Mouse (Mus musculus) left cerebral cortex, postnatal 25 days (tissue): Measurements from ENCODE around the gene Kcnh2. TPM values are rescaled to one million over a fixed set of nuclear protein-coding genes. Genes with fewer than 3 reads are reported as not detected.

Source experiments
- DNase-seq, 2 experiments: peaks; one replicate each; pipeline ENCODE4 v3.0.0; 2022; ENCODE audit warnings: low spot score in 2 of 2, mixed read lengths in 1 of 2
- intact Hi-C: fragments of 180-260 bp; cut with DNase I; formaldehyde crosslinking; loops from one replicate; pipeline ENCODE4 v1.15.1; 2025
- total RNA-seq, 2 experiments: library from RNA; stranded (reverse); gene quantifications; 2 replicates each; pipeline ENCODE4 v1.2.3; 2021

Gene Kcnh2
- total RNA-seq, 2 experiments from 2014 or later, result 22.5 to 30.1 TPM

DNA sequence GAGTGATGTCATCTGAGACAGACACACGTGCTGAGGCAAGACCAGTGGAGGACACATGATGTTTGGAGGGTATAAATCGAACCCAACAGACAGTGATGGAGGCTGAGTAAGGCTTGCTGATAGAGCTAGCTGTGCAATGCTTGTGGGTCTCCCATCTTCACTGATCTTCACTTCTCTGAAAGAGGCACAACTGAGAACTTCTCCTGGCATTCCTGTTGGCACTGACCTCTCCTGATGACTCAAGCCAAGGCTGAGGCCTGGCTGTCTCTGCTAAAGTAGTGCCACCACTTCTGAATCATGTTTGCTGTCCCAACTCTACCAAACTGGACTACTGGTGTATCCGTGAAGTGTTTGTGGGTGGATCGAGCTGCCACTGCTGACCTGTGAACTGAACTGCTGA lies 71.9 kb downstream of the Kcnh2 start:
- DNase-seq, result no peak
- intact Hi-C loops, result no loop called here

DNA sequence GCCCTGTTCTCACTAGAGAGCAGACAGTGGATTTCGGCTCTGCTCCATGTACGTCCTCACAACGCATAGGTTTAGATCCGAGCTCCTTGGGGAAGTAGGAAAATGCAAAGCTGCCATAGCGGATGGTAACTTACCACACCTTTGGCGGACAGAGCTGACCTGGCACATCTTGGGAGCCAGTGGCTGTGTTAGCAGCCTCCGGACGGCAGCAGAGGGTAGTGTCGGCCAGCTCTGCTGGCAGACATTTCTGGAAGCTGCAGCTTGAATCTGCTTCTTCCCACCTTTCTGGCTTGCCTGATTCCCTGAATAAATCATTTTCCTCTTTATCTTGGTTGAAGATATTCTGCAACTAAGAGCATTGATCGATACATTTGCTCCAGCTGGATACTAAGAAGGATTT lies 73.2 kb downstream of the Kcnh2 start:
- intact Hi-C loops, result no loop called here

DNA sequence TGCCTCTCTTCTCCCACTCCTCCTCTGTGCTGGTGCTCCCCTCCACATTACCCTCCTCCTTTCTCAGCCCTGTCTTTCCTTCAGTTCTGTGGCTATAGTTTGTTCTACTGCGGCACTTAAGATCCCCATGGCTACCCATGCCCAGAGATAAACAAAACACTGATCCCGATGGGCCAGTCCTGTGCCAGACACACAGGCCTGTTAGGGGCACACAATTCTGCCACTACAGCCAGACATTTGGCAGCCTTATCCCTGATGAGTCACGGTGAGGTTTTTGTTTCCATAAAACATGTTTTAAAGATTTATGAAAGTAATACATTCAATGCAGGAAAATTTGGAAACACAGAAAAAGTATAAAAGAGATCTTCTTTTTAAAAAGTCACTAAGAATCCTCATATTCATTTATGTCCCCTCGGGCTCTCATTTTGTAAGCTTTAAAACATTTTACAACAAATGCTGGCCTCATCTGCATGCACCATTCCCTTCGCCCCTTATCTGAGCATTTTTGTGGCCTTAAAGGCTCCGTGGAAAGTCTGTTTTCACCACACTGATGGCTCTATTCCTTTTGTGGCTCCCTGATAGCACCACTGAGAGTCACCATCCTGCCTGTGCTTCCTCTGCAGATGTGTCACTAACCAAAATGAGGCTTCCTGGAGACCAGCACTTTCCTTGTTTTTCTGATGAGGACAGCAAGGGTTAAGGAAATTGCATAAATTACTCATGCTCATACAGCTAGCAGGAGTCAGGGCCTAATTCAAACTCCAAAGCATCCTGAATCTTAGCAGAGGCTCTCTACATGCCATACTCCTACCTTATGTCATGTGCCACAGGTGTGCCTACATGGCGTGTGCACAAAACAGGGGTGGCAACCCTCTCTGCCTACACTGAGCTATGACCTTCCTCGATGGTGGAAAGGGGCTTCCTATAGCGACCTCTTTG lies 77.5 kb downstream of the Kcnh2 start:
- intact Hi-C loops, result no loop called here
- no peak for DNase-seq

More for the DNA sequence above, 73.2 kb downstream of the Kcnh2 start:
- DNase-seq, result no peak

DNA sequence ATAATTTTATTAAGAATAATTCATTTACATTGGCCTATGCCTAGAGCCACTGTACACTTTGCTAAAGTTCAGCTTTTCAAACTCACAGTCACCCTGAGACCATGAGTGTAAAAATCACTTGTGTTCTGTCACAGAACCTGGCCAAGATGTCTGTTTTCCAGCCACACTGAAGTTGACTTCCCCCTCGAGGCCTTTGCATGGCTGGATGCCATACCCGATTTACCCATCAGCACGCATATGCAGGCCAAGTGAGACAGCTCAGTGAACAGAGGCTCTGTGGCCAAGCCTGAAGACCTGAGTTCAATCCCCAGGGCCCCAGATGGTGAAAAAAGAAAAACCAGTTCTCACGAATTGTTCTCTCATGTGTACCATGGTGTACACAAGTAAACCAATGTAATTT lies 80.5 kb downstream of the Kcnh2 start:
- intact Hi-C loops, result no loop called here
- DNase-seq, result no peak

Other genes starting within 250 kb of the Kcnh2 start
- 10 to 100 TPM; 11.1 to 13.1 TPM for gene Nupl2, start 186.6 kb downstream of the Kcnh2 start, total RNA-seq
- 1 to 10 TPM; 8.0 to 9.5 TPM for gene Nos3, start 13.2 kb upstream of the Kcnh2 start, total RNA-seq
- gene Atg9b, start 40.5 kb upstream of the Kcnh2 start, total RNA-seq, result 1 to 10 TPM; 2.3 to 3.0 TPM
- gene Abcb8, start 42.1 kb upstream of the Kcnh2 start, total RNA-seq, result 10 to 100 TPM; 41.3 to 54.2 TPM
- gene Asic3, start 61.8 kb upstream of the Kcnh2 start, total RNA-seq, result under 1 TPM in 1 of 2 experiments, not detected in 1; 0.73 TPM
- 100 to 1,000 TPM; 132 TPM for gene Cdk5, start 71.9 kb upstream of the Kcnh2 start, total RNA-seq
- gene Slc4a2, start 72.2 kb upstream of the Kcnh2 start, total RNA-seq, result 10 to 100 TPM; 28.5 to 33.2 TPM
- 100 to 1,000 TPM; 130 to 137 TPM for gene Fastk, start 93.7 kb upstream of the Kcnh2 start, total RNA-seq
- gene Tmub1, start 96.2 kb upstream of the Kcnh2 start, total RNA-seq, result 10 to 100 TPM; 25.9 to 27.3 TPM
- 100 to 1,000 TPM; 505 to 511 TPM for gene Agap3, start 100.6 kb upstream of the Kcnh2 start, total RNA-seq
- under 1 TPM; 0.32 to 0.76 TPM for gene Gbx1, start 175.6 kb upstream of the Kcnh2 start, total RNA-seq
- gene Asb10, start 189.4 kb upstream of the Kcnh2 start, total RNA-seq, result not detected
- gene 4931409K22Rik, start 205.2 kb upstream of the Kcnh2 start, total RNA-seq, result not detected
- gene Abcf2, start 225.9 kb upstream of the Kcnh2 start, total RNA-seq, result 10 to 100 TPM; 80.6 to 81.4 TPM
- 10 to 100 TPM; 68.8 to 77.3 TPM for gene Chpf2, start 235.1 kb upstream of the Kcnh2 start, total RNA-seq